In genomic region chrX:78582854-78583201, GRCm38 (mm10) we compare ENCODE assay signal across 8 mouse cellular contexts. TPM values are rescaled to one million over a fixed set of nuclear protein-coding genes. Genes with fewer than 3 reads are reported as not detected.
DNase-seq lines count a peak whose midpoint lies in the region; ATAC-seq and TF ChIP-seq lines count a peak whose summit lies in the region.

No protein-coding gene starts in this region.

- H3K9me3 ChIP-seq in embryonic facial prominence, embryonic 12.5 days = no peaks in the 10 kb centered on the region
- no peaks in the 10 kb centered on the region for H3K9me3 ChIP-seq in heart, embryonic 12.5 days (replicated peaks)
- H3K9me3 ChIP-seq in kidney, embryonic 14.5 days (ENCODE audit: control insufficient read depth, low read length) = no peaks in the 10 kb centered on the region
- H3K9me3 ChIP-seq in liver, embryonic 13.5 days (replicated peaks) = no peaks in the 10 kb centered on the region

- H3K4me3 ChIP-seq in embryonic facial prominence, embryonic 12.5 days = peak overlapping the region; percentile 46
- peak overlapping the region; percentile 65 for H3K4me3 ChIP-seq in heart, embryonic 12.5 days
- peak overlapping the region; percentile 50 for H3K4me3 ChIP-seq in kidney, embryonic 14.5 days (ENCODE audit: low read length)
- H3K4me3 ChIP-seq in liver, embryonic 13.5 days (replicated peaks) = peak overlapping the region; percentile 63
- peak overlapping the region; percentile 39 for H3K4me3 ChIP-seq in myocyte
- H3K4me3 ChIP-seq in thymus, adult 2 months (ENCODE audit: control insufficient read depth, insufficient read depth, low read length) = peak overlapping the region; percentile 86

- peak; percentile 37 for DNase-seq in urinary bladder, postnatal 14 days (ENCODE audit: low spot score)
- DNase-seq in urinary bladder, adult 2 months (ENCODE audit: low spot score) = no peak
- DNase-seq in liver, embryonic 13.5 days = peak; percentile 4
- peak; percentile 54 for DNase-seq in thymus, adult 2 months

- peak overlapping the region; percentile 90 for H3K27ac ChIP-seq in embryonic facial prominence, embryonic 12.5 days
- H3K27ac ChIP-seq in heart, embryonic 12.5 days (ENCODE audit: poor library complexity, severe bottlenecking) = peak overlapping the region; percentile 87
- no peak overlapping the region; the same call in 1 of the 2 replicates for H3K27ac ChIP-seq in kidney, embryonic 14.5 days (ENCODE audit: low read depth, low read length)
- H3K27ac ChIP-seq in liver, embryonic 13.5 days = no peak overlapping the region
- peak overlapping the region; percentile 94 for H3K27ac ChIP-seq in thymus, adult 2 months (ENCODE audit: control insufficient read depth, insufficient read depth, low read length)

- H3K36me3 ChIP-seq in embryonic facial prominence, embryonic 12.5 days = no peaks in the 10 kb centered on the region
- H3K36me3 ChIP-seq in heart, embryonic 12.5 days = no peaks in the 10 kb centered on the region
- no peaks in the 10 kb centered on the region for H3K36me3 ChIP-seq in kidney, embryonic 14.5 days (ENCODE audit: control insufficient read depth, insufficient read depth, low read length)
- H3K36me3 ChIP-seq in liver, embryonic 13.5 days = no peaks in the 10 kb centered on the region
- no peaks in the 10 kb centered on the region for H3K36me3 ChIP-seq in myocyte (ENCODE audit: control insufficient read depth, insufficient read depth)
- no peaks in the 10 kb centered on the region for H3K36me3 ChIP-seq in thymus, adult 2 months (ENCODE audit: control insufficient read depth, insufficient read depth, low read length)

- H3K9ac ChIP-seq in embryonic facial prominence, embryonic 12.5 days = peak overlapping the region; percentile 55
- peak overlapping the region; percentile 64 for H3K9ac ChIP-seq in heart, embryonic 12.5 days
- peak overlapping the region; percentile 59; the same call in 1 of the 2 replicates for H3K9ac ChIP-seq in kidney, embryonic 14.5 days (ENCODE audit: low read depth, low read length)
- H3K9ac ChIP-seq in liver, embryonic 13.5 days = peak overlapping the region; percentile 69

- H3K4me2 ChIP-seq in embryonic facial prominence, embryonic 12.5 days (replicated peaks) = peak overlapping the region; percentile 42
- H3K4me2 ChIP-seq in heart, embryonic 12.5 days = peak overlapping the region; percentile 59
- H3K4me2 ChIP-seq in kidney, embryonic 14.5 days (replicated peaks; ENCODE audit: low read depth, low read length) = peak overlapping the region; percentile 34
- H3K4me2 ChIP-seq in liver, embryonic 13.5 days = peak overlapping the region; percentile 64
- H3K4me2 ChIP-seq in myocyte (ENCODE audit: low read depth) = peak overlapping the region; percentile 18

- H3K27me3 ChIP-seq in embryonic facial prominence, embryonic 12.5 days = no peaks in the 10 kb centered on the region
- H3K27me3 ChIP-seq in heart, embryonic 12.5 days (replicated peaks) = no peaks in the 10 kb centered on the region
- H3K27me3 ChIP-seq in kidney, embryonic 14.5 days (ENCODE audit: control insufficient read depth, insufficient read depth, low read length) = no peaks in the 10 kb centered on the region
- no peaks in the 10 kb centered on the region for H3K27me3 ChIP-seq in liver, embryonic 13.5 days
- no peaks in the 10 kb centered on the region for H3K27me3 ChIP-seq in myocyte (ENCODE audit: control insufficient read depth, insufficient read depth, insufficient read length)
- no peaks in the 10 kb centered on the region for H3K27me3 ChIP-seq in thymus, adult 2 months (ENCODE audit: control insufficient read depth, insufficient read depth, low read length)

- 0% methylated on average over 8 of the region's 21 CpGs for WGBS in embryonic facial prominence, embryonic 12.5 days
- 17% methylated on average over 12 of the region's 21 CpGs for WGBS in heart, embryonic 12.5 days
- 31% methylated on average over 12 of the region's 21 CpGs for WGBS in kidney, embryonic 14.5 days
- WGBS in liver, embryonic 13.5 days (ENCODE audit: insufficient replicate concordance) = 33% methylated on average over 9 of the region's 21 CpGs
- WGBS in thymus, adult 2 months = 0% methylated on average over 1 of the region's 21 CpGs

- H3K79me2 ChIP-seq in myocyte (ENCODE audit: control insufficient read depth, insufficient read depth) = no peaks in the 10 kb centered on the region

- ATAC-seq in embryonic facial prominence, embryonic 12.5 days (ENCODE audit: insufficient number of reproducible peaks, insufficient read depth, low FRiP score, low TSS enrichment) = peak; percentile 77
- ATAC-seq in heart, embryonic 12.5 days (ENCODE audit: insufficient number of reproducible peaks, low FRiP score) = peak; percentile 66
- ATAC-seq in kidney, embryonic 14.5 days (ENCODE audit: low FRiP score, low TSS enrichment) = peak; percentile 75
- peak; percentile 59 for ATAC-seq in liver, embryonic 13.5 days (ENCODE audit: low read depth)

- no peak for TF ChIP-seq POLR2A in myocyte (IDR thresholded peaks at IDR 0.05; ENCODE audit: insufficient read length, low read depth)
- no peak for TF ChIP-seq POLR2A in thymus, adult 2 months (IDR thresholded peaks at IDR 0.05; ENCODE audit: control insufficient read depth, extremely low read depth, insufficient read depth, low read length, poor library complexity)

- no peak overlapping the region for H3ac ChIP-seq in myocyte (ENCODE audit: control insufficient read depth, insufficient read length)

- H3K4me1 ChIP-seq in embryonic facial prominence, embryonic 12.5 days = no peaks in the 10 kb centered on the region
- no peaks in the 10 kb centered on the region for H3K4me1 ChIP-seq in heart, embryonic 12.5 days (replicated peaks)
- H3K4me1 ChIP-seq in kidney, embryonic 14.5 days (ENCODE audit: control insufficient read depth, insufficient read depth, low read length) = no peaks in the 10 kb centered on the region
- 0 out of 2 replicates have a peak, but pooled peaks cover 2% of the 10 kb centered on the region for H3K4me1 ChIP-seq in liver, embryonic 13.5 days (replicated peaks)
- peaks cover 3% of the 10 kb centered on the region for H3K4me1 ChIP-seq in thymus, adult 2 months (replicated peaks; ENCODE audit: control insufficient read depth, insufficient read depth, low read length)

- TF ChIP-seq CTCF in thymus, adult 2 months (IDR thresholded peaks at IDR 0.05; ENCODE audit: borderline replicate concordance, control insufficient read depth, extremely low read depth, insufficient read depth, low read length, poor library complexity) = no peak

TF ChIP-seq in myocyte, 11 proteins besides CTCF, POLR2A, EP300 and RAD21:
- TF ChIP-seq REST (IDR thresholded peaks at IDR 0.05; ENCODE audit: insufficient read depth, insufficient read length) = no peak
TF ChIP-seq in myocyte: peak in this region for 0.

RNA-seq across cellular contexts. Expression of gene Prrg1, which starts 0.9 kb away (rescaled TPM):
- 4.1 and 4.3 TPM in 2 replicates for polyA plus RNA-seq in urinary bladder, adult 2 months (2012; rRNA removed)
- polyA plus RNA-seq in embryonic facial prominence, embryonic 12.5 days (2016; fragmentation: Nextera tagmentation; extraction: Ambion mirVana) = 13.6 and 13.8 TPM in 2 replicates
- 6.3 and 6.9 TPM in 2 replicates for polyA plus RNA-seq in heart, embryonic 12.5 days (2016; fragmentation: Nextera tagmentation; extraction: Ambion mirVana)
- 9.4 and 10.7 TPM in 2 replicates for polyA plus RNA-seq in kidney, embryonic 14.5 days (2014; fragmentation: Nextera tagmentation; extraction: Ambion mirVana)
- 2.1 and 2.8 TPM in 2 replicates for polyA plus RNA-seq in liver, embryonic 13.5 days (2015; fragmentation: Nextera tagmentation; extraction: Ambion mirVana)
- 1.3 TPM for polyA plus RNA-seq in myocyte (2012; fragmentation: generic; extraction: Trizol)
- 5.5 and 6.5 TPM in 2 replicates for polyA plus RNA-seq in thymus, adult 2 months (2012; rRNA removed)

Comparison
In these comparisons a context has a peak if more than half of its experiments do, and no peak if none do; other contexts are left out.
1. H3K27ac ChIP-seq: peak in embryonic facial prominence, embryonic 12.5 days (single experiment), heart, embryonic 12.5 days (single experiment) and thymus, adult 2 months (single experiment); none in kidney, embryonic 14.5 days (single experiment) and liver, embryonic 13.5 days (single experiment).
2. Peak in every context shown above with its lines, with median percentiles within 50 percentile points of each other: ATAC-seq, H3K4me2 ChIP-seq, H3K4me3 ChIP-seq and H3K9ac ChIP-seq.